ENCODE assay signal across 33 mouse cellular contexts in genomic region chr11:116481776-116482175, GRCm38 (mm10). TPM values are rescaled to one million over a fixed set of nuclear protein-coding genes. Genes with fewer than 3 reads are reported as not detected.
DNase-seq lines count a peak whose midpoint lies in the region; ATAC-seq and TF ChIP-seq lines count a peak whose summit lies in the region.
"Had no signal": no experiment of that assay in that cellular context is flagged by ENCODE, and none has a peak within 500 bp of the region (broad histone marks: within the 10 kb centered on the region; RNA-seq: fewer than 3 reads in every experiment).

No protein-coding gene starts in this region.

- 48% methylated on average over 7 of the region's 7 CpGs for WGBS in hindbrain, postnatal 0 days
- WGBS in hindbrain, embryonic 12.5 days = 83% methylated on average over 7 of the region's 7 CpGs

- no peak overlapping the region for H3K9ac ChIP-seq in hindbrain, postnatal 0 days (replicated peaks; ENCODE audit: low read length)
- H3K9ac ChIP-seq in hindbrain, embryonic 12.5 days = no peak overlapping the region
- H3K9ac ChIP-seq: embryonic facial prominence, embryonic 15.5 days; forebrain, embryonic 12.5 days; forebrain, postnatal 0 days; heart, embryonic 12.5 days; hindbrain, embryonic 14.5 days; limb, embryonic 15.5 days; liver, embryonic 13.5 days had no signal

- H3K4me2 ChIP-seq in hindbrain, postnatal 0 days (ENCODE audit: low read depth, low read length) = no peak overlapping the region
- H3K4me2 ChIP-seq in hindbrain, embryonic 12.5 days (replicated peaks) = no peak overlapping the region
- H3K4me2 ChIP-seq: embryonic facial prominence, embryonic 15.5 days; forebrain, embryonic 12.5 days; heart, embryonic 12.5 days; hindbrain, embryonic 14.5 days; limb, embryonic 15.5 days; liver, embryonic 13.5 days had no signal

- intact Hi-C loops in left cerebral cortex, postnatal 4 days (cut with DNase I) = no loop called here

- no peak overlapping the region for H3K4me3 ChIP-seq in hindbrain, postnatal 0 days (ENCODE audit: low read length)
- H3K4me3 ChIP-seq in hindbrain, embryonic 12.5 days = no peak overlapping the region
- H3K4me3 ChIP-seq: embryonic facial prominence, embryonic 10.5 days; embryonic facial prominence, embryonic 15.5 days; forebrain, embryonic 12.5 days; heart, adult 2 months; heart, embryonic 12.5 days; limb, embryonic 10.5 days; limb, embryonic 15.5 days; liver, embryonic 13.5 days; megakaryocyte, embryonic 14.5 days had no signal

- peak overlapping the region; percentile 4; the same call in 1 of the 2 replicates for H3K27ac ChIP-seq in hindbrain, postnatal 0 days
- no peak overlapping the region for H3K27ac ChIP-seq in hindbrain, embryonic 12.5 days
- H3K27ac ChIP-seq: embryonic facial prominence, embryonic 10.5 days; embryonic facial prominence, embryonic 15.5 days; forebrain, embryonic 12.5 days; heart, adult 2 months; hindbrain, embryonic 14.5 days; limb, embryonic 10.5 days; limb, embryonic 15.5 days; liver, embryonic 13.5 days had no signal

- peak; percentile 39 to 47 for DNase-seq in cerebellum, adult 18-20 months
- DNase-seq in cerebellum, adult 11-12 months = no peak
- peak; percentile 61 for DNase-seq in hindbrain, postnatal 0 days (ENCODE audit: low spot score)
- DNase-seq in left cerebral cortex, postnatal 4 days = peak; percentile 39
- no peak for DNase-seq in left cerebral cortex, adult 18-20 months (ENCODE audit: low spot score in 2 of 2)
- DNase-seq: adrenal gland, postnatal 14 days; forebrain, postnatal 0 days; heart, adult 2 months; heart, postnatal 4 days; kidney, adult 11 months; liver, embryonic 13.5 days; lung, adult 18-20 months; lung, postnatal 4 days; midbrain, embryonic 14.5 days; spleen, adult 18-20 months; thymus, postnatal 25 days had no signal

- peaks cover 67% of the 10 kb centered on the region for H3K36me3 ChIP-seq in hindbrain, postnatal 0 days (ENCODE audit: insufficient read depth, low read length)
- peaks cover 91% of the 10 kb centered on the region for H3K36me3 ChIP-seq in hindbrain, embryonic 12.5 days

- peak; percentile 22; the same call in 1 of the 2 replicates for TF ChIP-seq CTCF in hindbrain, postnatal 0 days (IDR thresholded peaks at IDR 0.05; ENCODE audit: low read depth)

- H3K9me3 ChIP-seq in hindbrain, postnatal 0 days (ENCODE audit: low read length) = no peaks in the 10 kb centered on the region
- no peaks in the 10 kb centered on the region for H3K9me3 ChIP-seq in hindbrain, embryonic 12.5 days (replicated peaks)
- H3K9me3 ChIP-seq: embryonic facial prominence, embryonic 15.5 days; forebrain, embryonic 12.5 days; heart, embryonic 12.5 days; limb, embryonic 10.5 days; limb, embryonic 15.5 days; liver, embryonic 13.5 days; megakaryocyte, embryonic 14.5 days had no signal

- 0 out of 2 replicates have a peak, but pooled peaks cover 4% of the 10 kb centered on the region for H3K4me1 ChIP-seq in hindbrain, postnatal 0 days (ENCODE audit: insufficient read depth, low read length)
- no peaks in the 10 kb centered on the region for H3K4me1 ChIP-seq in hindbrain, embryonic 12.5 days
- H3K4me1 ChIP-seq: embryonic facial prominence, embryonic 15.5 days; limb, embryonic 15.5 days had no signal

- ATAC-seq in hindbrain, postnatal 0 days = 0 out of 2 replicates have a peak, but pooled peaks have one; percentile 64
- no peak for ATAC-seq in hindbrain, embryonic 12.5 days (ENCODE audit: low FRiP score)
- no peak for ATAC-seq in CD4-positive, CD25-positive, alpha-beta regulatory T cell, adult 4 months
- ATAC-seq: forebrain, postnatal 0 days; inflammation-experienced regulatory T-cells, adult 6 months; lung, postnatal 0 days had no signal

- H3K27me3 ChIP-seq in hindbrain, postnatal 0 days (ENCODE audit: insufficient read depth, low read length) = no peaks in the 10 kb centered on the region
- no peaks in the 10 kb centered on the region for H3K27me3 ChIP-seq in hindbrain, embryonic 12.5 days
- H3K27me3 ChIP-seq: embryonic facial prominence, embryonic 15.5 days; forebrain, embryonic 12.5 days; heart, embryonic 12.5 days; limb, embryonic 15.5 days; liver, embryonic 13.5 days; megakaryocyte, embryonic 14.5 days had no signal

RNA-seq across cellular contexts. Expression of gene Prpsap1, which starts 12.2 kb away (rescaled TPM):
- total RNA-seq in hindbrain, postnatal 0 days (2014; rRNA removed) = 99.7 and 105 TPM in 2 replicates
- 148 and 150 TPM in 2 replicates for polyA plus RNA-seq in hindbrain, postnatal 0 days (2015; fragmentation: Nextera tagmentation; extraction: Ambion mirVana)
- polyA plus RNA-seq in hindbrain, embryonic 12.5 days (2016; fragmentation: Nextera tagmentation; extraction: Ambion mirVana) = 164 and 179 TPM in 2 replicates
- 100 to 1,000 TPM; 107 TPM for total RNA-seq in left cerebral cortex, postnatal 4 days (2021)
- 10 to 100 TPM; 82.7 to 89.4 TPM for total RNA-seq in left cerebral cortex, adult 18-20 months (2021)
- 10 to 100 TPM; 32.9 to 39.6 TPM for polyA plus RNA-seq in CD4-positive, CD25-positive, alpha-beta regulatory T cell, adult 4 months (2017; shearing (Covaris generic))

RNA-seq across cellular contexts. Expression of gene Qrich2, which starts 15.7 kb away (rescaled TPM):
- total RNA-seq in hindbrain, postnatal 0 days (2014; rRNA removed) = not detected in 2 replicates
- 0.30 and 0.31 TPM in 2 replicates for polyA plus RNA-seq in hindbrain, postnatal 0 days (2015; fragmentation: Nextera tagmentation; extraction: Ambion mirVana)
- 0.18 and 0.39 TPM in 2 replicates for polyA plus RNA-seq in hindbrain, embryonic 12.5 days (2016; fragmentation: Nextera tagmentation; extraction: Ambion mirVana)
- under 1 TPM in 1 of 2 experiments, not detected in 1; 0.08 TPM for total RNA-seq in left cerebral cortex, postnatal 4 days (2021)
- total RNA-seq in left cerebral cortex, adult 18-20 months (2021) = under 1 TPM in 1 of 2 experiments, not detected in 1; 0.05 TPM
- polyA plus RNA-seq in CD4-positive, CD25-positive, alpha-beta regulatory T cell, adult 4 months (2017; shearing (Covaris generic)) = not detected
- total RNA-seq: adrenal gland, postnatal 14 days; forebrain, postnatal 0 days; gastrocnemius, adult 8-10 months; heart, adult 2 months; layer of hippocampus, postnatal 25 days; MEL; neutrophil, adult 5-6 weeks had no signal
- polyA plus RNA-seq: forebrain, embryonic 12.5 days; forebrain, postnatal 0 days; heart, embryonic 12.5 days; heart, postnatal 0 days; hindbrain, embryonic 14.5 days; inflammation-experienced regulatory T-cells, adult 6 months; liver, embryonic 13.5 days; midbrain, embryonic 14.5 days had no signal

RNA-seq across cellular contexts. Expression of gene Ubald2, which starts 47.9 kb away (rescaled TPM):
- total RNA-seq in hindbrain, postnatal 0 days (2014; rRNA removed) = 67.9 and 102 TPM in 2 replicates
- 39.3 and 41.7 TPM in 2 replicates for polyA plus RNA-seq in hindbrain, postnatal 0 days (2015; fragmentation: Nextera tagmentation; extraction: Ambion mirVana)
- polyA plus RNA-seq in hindbrain, embryonic 12.5 days (2016; fragmentation: Nextera tagmentation; extraction: Ambion mirVana) = 46.6 and 50.6 TPM in 2 replicates
- 10 to 100 TPM; 43.3 to 45.8 TPM for total RNA-seq in left cerebral cortex, postnatal 4 days (2021)
- 10 to 100 TPM; 27.5 to 32.6 TPM for total RNA-seq in left cerebral cortex, adult 18-20 months (2021)
- polyA plus RNA-seq in CD4-positive, CD25-positive, alpha-beta regulatory T cell, adult 4 months (2017; shearing (Covaris generic)) = 10 to 100 TPM; 12.2 to 13.0 TPM

RNA-seq across cellular contexts. Expression of gene Sphk1, which starts 48.9 kb away (rescaled TPM):
- 25.5 and 29.7 TPM in 2 replicates for total RNA-seq in hindbrain, postnatal 0 days (2014; rRNA removed)
- polyA plus RNA-seq in hindbrain, postnatal 0 days (2015; fragmentation: Nextera tagmentation; extraction: Ambion mirVana) = 17.9 and 20.4 TPM in 2 replicates
- 8.9 and 10.2 TPM in 2 replicates for polyA plus RNA-seq in hindbrain, embryonic 12.5 days (2016; fragmentation: Nextera tagmentation; extraction: Ambion mirVana)
- 1 to 10 TPM; 4.8 to 6.7 TPM for total RNA-seq in left cerebral cortex, postnatal 4 days (2021)
- 1 to 10 TPM; 7.9 to 9.9 TPM for total RNA-seq in left cerebral cortex, adult 18-20 months (2021)
- under 1 TPM in 1 of 2 experiments, not detected in 1; 0.35 TPM for polyA plus RNA-seq in CD4-positive, CD25-positive, alpha-beta regulatory T cell, adult 4 months (2017; shearing (Covaris generic))
- total RNA-seq: neutrophil, adult 5-6 weeks had no signal
- polyA plus RNA-seq: inflammation-experienced regulatory T-cells, adult 6 months had no signal

Comparison
In these comparisons a context has a peak if more than half of its experiments do, and no peak if none do; other contexts are left out.
1. DNase-seq: peak in cerebellum, adult 18-20 months (2 of 2), hindbrain, postnatal 0 days (single experiment) and left cerebral cortex, postnatal 4 days (single experiment); none in cerebellum, adult 11-12 months (single experiment) and left cerebral cortex, adult 18-20 months (0 of 2).